Mouse (Mus musculus) MEL (cell line): ENCODE measurements around the gene Chat. TPM values are rescaled to one million over a fixed set of nuclear protein-coding genes. Genes with fewer than 3 reads are reported as not detected.

Experiments used
- DNase-seq: peaks from one replicate; pipeline ENCODE4 v3.0.0; 2011; ENCODE audit warnings: low read depth, low spot score
- H3K27ac ChIP-seq: 2 replicates; pipeline ENCODE4 v1.5.1; 2012; ENCODE audit warnings: low read depth, mild to moderate bottlenecking, control low read depth, low read length, moderate library complexity; ENCODE audit not compliant: control insufficient read depth
- H3K27me3 ChIP-seq, 2 experiments: fragments of 150-350 bp in 1 of 2; sonication (generic) in 1 of 2; 2 replicates each; pipeline ENCODE4 v1.6.1; 2012; ENCODE audit warnings: low read length in 2 of 2, mild to moderate bottlenecking in 2 of 2, improper control_type of control experiment in 1 of 2, moderate library complexity in 1 of 2; ENCODE audit not compliant: insufficient read depth in 2 of 2, control insufficient read depth in 1 of 2
- H3K36me3 ChIP-seq, 2 experiments: 2 replicates each; pipeline ENCODE4 v1.6.1; 2012 to 2014; ENCODE audit warnings: low read length in 2 of 2, improper control_type of control experiment in 1 of 2, inconsistent platforms in 1 of 2, mild to moderate bottlenecking in 1 of 2; ENCODE audit not compliant: insufficient read depth in 2 of 2, control insufficient read depth in 1 of 2
- H3K4me1 ChIP-seq, 2 experiments: fragments of 150-350 bp in 1 of 2; sonication (generic) in 1 of 2; 2 replicates each; pipeline ENCODE4 v1.6.1; 2012; ENCODE audit warnings: low read length in 2 of 2, improper control_type of control experiment in 1 of 2, mild to moderate bottlenecking in 1 of 2; ENCODE audit not compliant: insufficient read depth in 2 of 2, control insufficient read depth in 1 of 2
- H3K4me3 ChIP-seq, 2 experiments: fragments of 150-350 bp in 1 of 2; sonication (generic) in 1 of 2; 2 replicates each; pipeline ENCODE4 v1.5.1; 2012; ENCODE audit warnings: low read depth in 2 of 2, low read length in 2 of 2, mild to moderate bottlenecking in 2 of 2, moderate library complexity in 2 of 2, control low read depth in 1 of 2, improper control_type of control experiment in 1 of 2; ENCODE audit not compliant: control insufficient read depth in 1 of 2, insufficient read depth in 1 of 2
- H3K79me2 ChIP-seq: 2 replicates; pipeline ENCODE4 v1.6.1; 2012; ENCODE audit warnings: mild to moderate bottlenecking, low read length, moderate library complexity; ENCODE audit not compliant: control insufficient read depth, poor library complexity, insufficient read depth
- H3K9ac ChIP-seq: 2 replicates; pipeline ENCODE4 v1.6.1; 2012; ENCODE audit warnings: low read depth, mild to moderate bottlenecking, control low read depth, low read length, moderate library complexity; ENCODE audit not compliant: control insufficient read depth, poor library complexity, severe bottlenecking
- H3K9me3 ChIP-seq: fragments of 150-350 bp; sonication (generic); replicated peaks from 2 replicates; pipeline ENCODE4 v1.6.1; 2012; ENCODE audit warnings: mild to moderate bottlenecking, low read length, improper control_type of control experiment, moderate library complexity; ENCODE audit not compliant: insufficient read depth
- BHLHE40 ChIP-seq: IDR thresholded peaks from 2 replicates; pipeline ENCODE4 v1.6.1; 2012; ENCODE audit warnings: low read depth, mild to moderate bottlenecking, inconsistent platforms, low read length, improper control_type of control experiment, borderline replicate concordance
- CHD2 ChIP-seq: IDR thresholded peaks from 2 replicates; pipeline ENCODE4 v1.6.1; 2011; ENCODE audit warnings: low read length, improper control_type of control experiment
- CTCF ChIP-seq, 3 experiments: IDR thresholded peaks in 2 of 3; conservative IDR thresholded peaks in 1 of 3; 2 replicates each; pipeline ENCODE4 v1.5.1; 2011 to 2012; ENCODE audit warnings: low read length in 3 of 3, low read depth in 2 of 3, mild to moderate bottlenecking in 2 of 3, improper control_type of control experiment in 1 of 3, inconsistent platforms in 1 of 3, mixed read lengths in 1 of 3, moderate library complexity in 1 of 3; ENCODE audit not compliant: control insufficient read depth in 1 of 3, insufficient read depth in 1 of 3, poor library complexity in 1 of 3, severe bottlenecking in 1 of 3
- E2F4 ChIP-seq: IDR thresholded peaks from 2 replicates; pipeline ENCODE4 v1.6.1; 2011; ENCODE audit warnings: low read depth, low read length, improper control_type of control experiment, borderline replicate concordance
- ELF1 ChIP-seq: IDR thresholded peaks from 2 replicates; pipeline ENCODE4 v1.6.1; 2014; ENCODE audit warnings: low read depth, mild to moderate bottlenecking, inconsistent platforms, low read length, improper control_type of control experiment, moderate library complexity
- EP300 ChIP-seq, 2 experiments: IDR thresholded peaks; 2 replicates each; pipeline ENCODE4 v1.6.1; 2011; ENCODE audit warnings: improper control_type of control experiment in 2 of 2, low read length in 2 of 2, low read depth in 1 of 2, mild to moderate bottlenecking in 1 of 2
- JUND ChIP-seq: IDR thresholded peaks from 2 replicates; pipeline ENCODE4 v1.6.1; 2011; ENCODE audit warnings: low read depth, mild to moderate bottlenecking, improper control_type of control experiment, low read length
- KAT2A ChIP-seq: conservative IDR thresholded peaks from 2 replicates; pipeline ENCODE4 v1.6.1; 2012; ENCODE audit warnings: low read depth, low read length, improper control_type of control experiment, inconsistent platforms
- MAFK ChIP-seq: IDR thresholded peaks from 2 replicates; pipeline ENCODE4 v1.6.1; 2011; ENCODE audit warnings: low read depth, mild to moderate bottlenecking, low read length, improper control_type of control experiment, borderline replicate concordance
- MYC ChIP-seq: IDR thresholded peaks from 2 replicates; pipeline ENCODE4 v1.6.1; 2011; ENCODE audit warnings: low read depth, mild to moderate bottlenecking, low read length, improper control_type of control experiment, moderate library complexity
- NELFE ChIP-seq: IDR thresholded peaks from 2 replicates; pipeline ENCODE4 v1.6.1; 2011; ENCODE audit warnings: low read depth, low read length, improper control_type of control experiment
- NRF1 ChIP-seq: IDR thresholded peaks from 2 replicates; pipeline ENCODE4 v1.6.1; 2014; ENCODE audit warnings: low read depth, mild to moderate bottlenecking, inconsistent platforms, low read length, improper control_type of control experiment, moderate library complexity; ENCODE audit not compliant: poor library complexity, insufficient read depth, severe bottlenecking
- POLR2AphosphoS2 ChIP-seq: IDR thresholded peaks from 2 replicates; pipeline ENCODE4 v1.6.1; 2011; ENCODE audit warnings: low read length, improper control_type of control experiment
- RCOR1 ChIP-seq: IDR thresholded peaks from 2 replicates; pipeline ENCODE4 v1.6.1; 2012; ENCODE audit warnings: low read depth, mild to moderate bottlenecking, inconsistent platforms, low read length, improper control_type of control experiment
- SIN3A ChIP-seq: IDR thresholded peaks from 2 replicates; pipeline ENCODE4 v1.6.1; 2012; ENCODE audit warnings: low read length, improper control_type of control experiment, inconsistent platforms
- UBTF ChIP-seq: IDR thresholded peaks from 2 replicates; pipeline ENCODE4 v1.6.1; 2012; ENCODE audit warnings: low read depth, mild to moderate bottlenecking, inconsistent platforms, low read length, improper control_type of control experiment, moderate library complexity, borderline replicate concordance; ENCODE audit not compliant: insufficient read depth
- USF2 ChIP-seq, 2 experiments: IDR thresholded peaks; 2 replicates each; pipeline ENCODE4 v1.6.1; 2011 to 2012; ENCODE audit warnings: improper control_type of control experiment in 2 of 2, low read length in 2 of 2, borderline replicate concordance in 1 of 2, inconsistent platforms in 1 of 2, low read depth in 1 of 2, mild to moderate bottlenecking in 1 of 2; ENCODE audit not compliant: insufficient read depth in 1 of 2
- ZC3H11A ChIP-seq: IDR thresholded peaks from 2 replicates; pipeline ENCODE4 v1.6.1; 2012; ENCODE audit warnings: low read depth, mild to moderate bottlenecking, inconsistent platforms, low read length, improper control_type of control experiment
- ZNF384 ChIP-seq: IDR thresholded peaks from 2 replicates; pipeline ENCODE4 v1.6.1; 2012; ENCODE audit warnings: low read depth, mild to moderate bottlenecking, inconsistent platforms, low read length, improper control_type of control experiment
- polyA plus RNA-seq, 2 experiments: library from polyadenylated mRNA; stranded (reverse) in 1 of 2; unstranded in 1 of 2; fragments of >175 nt in 1 of 2; fragments of >200 nt in 1 of 2; gene quantifications; 2 replicates each; pipeline versions ENCODE4 v1.2.1 to v1.2.4; 2012; ENCODE audit warnings: low replicate concordance in 2 of 2, low read depth in 1 of 2; ENCODE audit not compliant: insufficient read length in 2 of 2, insufficient read depth in 1 of 2, missing spikeins in 1 of 2
- total RNA-seq: library from RNA; depleted of rRNA; stranded (reverse); fragments of 300-350 nt; gene quantifications from 2 replicates; pipeline ENCODE4 v1.2.3, GENCODE M21; 2012

The Chat gene
- total and polyA plus RNA-seq, 3 experiments, result not detected

GRCm38 (mm10) chr14:32423946-32424345, 41.8 kb downstream of the Chat start:
- H3K36me3 ChIP-seq, result no peaks in the 10 kb centered on the region
- no peak overlapping the region for H3K4me3 ChIP-seq
- no peak overlapping the region for H3K27ac ChIP-seq
- DNase-seq, result no peak
- no peak for TF ChIP-seq NRF1
- no peak for TF ChIP-seq UBTF
- TF ChIP-seq E2F4, result no peak
- TF ChIP-seq RCOR1, result no peak
- TF ChIP-seq BHLHE40, result no peak
- no peak for TF ChIP-seq ZC3H11A
- TF ChIP-seq EP300 (IDR thresholded peaks at IDR 0.05; ENCODE audit: low read depth in 1 of 2, low read length in 2 of 2), result no peak
- no peak for TF ChIP-seq KAT2A
- no peak for TF ChIP-seq MAFK
- TF ChIP-seq MYC, result no peak
- no peak for TF ChIP-seq ZNF384
- no peak for TF ChIP-seq NELFE
- no peak for TF ChIP-seq POLR2AphosphoS2
- no peak for TF ChIP-seq JUND
- TF ChIP-seq SIN3A, result no peak
- TF ChIP-seq CTCF (IDR thresholded peaks at IDR 0.05 in 2 of 3, conservative IDR thresholded peaks at IDR 0.05 in 1 of 3; ENCODE audit: control insufficient read depth in 1 of 3, insufficient read depth in 1 of 3, low read depth in 2 of 3, low read length in 3 of 3, poor library complexity in 1 of 3, severe bottlenecking in 1 of 3), result no peak
- H3K27me3 ChIP-seq, result peaks cover 0 to 2% of the 10 kb centered on the region in 2 experiments; a peak in 2 of 4 replicates
- no peak overlapping the region for H3K9ac ChIP-seq
- no peaks in the 10 kb centered on the region for H3K79me2 ChIP-seq
- no peaks in the 10 kb centered on the region for H3K9me3 ChIP-seq
- H3K4me1 ChIP-seq, result no peaks in the 10 kb centered on the region

DNA sequence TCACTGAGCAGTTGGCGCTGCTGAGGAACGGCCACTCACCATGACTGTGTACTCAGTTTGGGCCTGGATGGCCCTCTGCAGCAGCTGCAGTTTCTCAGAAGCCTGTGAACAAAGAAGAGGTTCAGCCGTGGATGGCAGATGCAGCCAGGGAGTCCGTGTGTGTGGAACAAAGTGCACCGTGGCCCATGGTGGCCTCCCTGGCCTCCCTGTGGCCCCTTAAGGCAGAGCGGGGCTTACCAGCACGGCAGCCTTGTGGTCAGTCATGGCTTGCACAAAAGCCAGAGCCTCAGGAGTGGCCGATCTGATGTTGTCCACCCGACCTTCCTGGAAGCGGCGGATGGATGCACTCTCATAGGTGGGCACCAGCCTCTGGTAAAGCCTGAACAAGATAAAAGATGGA, 47.0 kb downstream of the Chat start:
- Histone ChIP-seq H3K79me2 (no peaks in the 10 kb centered on the region), H3K4me3 (no peak overlapping the region), H3K27me3 (peaks cover 3% of the 10 kb centered on the region in 2 experiments; a peak in 2 of 4 replicates)

More for the DNA sequence above, 47.0 kb downstream of the Chat start:
- Histone ChIP-seq H3K4me1 (no peaks in the 10 kb centered on the region), H3K9ac (no peak overlapping the region), H3K36me3 (no peaks in the 10 kb centered on the region), H3K27ac (no peak overlapping the region), H3K9me3 (no peaks in the 10 kb centered on the region)
- no peak for TF ChIP-seq USF2 (IDR thresholded peaks at IDR 0.05; ENCODE audit: borderline replicate concordance in 1 of 2, insufficient read depth in 1 of 2, low read depth in 1 of 2, low read length in 2 of 2)
- TF ChIP-seq CHD2, result no peak
- TF ChIP-seq E2F4, result no peak
- TF ChIP-seq RCOR1, result no peak
- TF ChIP-seq BHLHE40, result no peak
- TF ChIP-seq ZC3H11A, result no peak
- TF ChIP-seq ELF1, result no peak
- no peak for TF ChIP-seq UBTF
- no peak for DNase-seq
